13 mouse cellular contexts compared by ENCODE assay signal in genomic region chr12:99330822-99331285, GRCm38 (mm10).
DNase-seq lines count a peak whose midpoint lies in the region; ATAC-seq and TF ChIP-seq lines count a peak whose summit lies in the region.
"Had no signal": no experiment of that assay in that cellular context is flagged by ENCODE, and none has a peak within 500 bp of the region (broad histone marks: within the 10 kb centered on the region; RNA-seq: fewer than 3 reads in every experiment).

No protein-coding gene starts in this region.

- H3K27me3 ChIP-seq in forebrain, embryonic 10.5 days (ENCODE audit: poor library complexity, severe bottlenecking), result peaks cover 42% of the 10 kb centered on the region
- H3K27me3 ChIP-seq in forebrain, postnatal 0 days (ENCODE audit: insufficient read depth, low read length), result no peaks in the 10 kb centered on the region
- no peaks in the 10 kb centered on the region for H3K27me3 ChIP-seq in midbrain, embryonic 12.5 days
- no peaks in the 10 kb centered on the region for H3K27me3 ChIP-seq in midbrain, embryonic 14.5 days (ENCODE audit: control insufficient read depth, insufficient read depth, low read length)
- no peaks in the 10 kb centered on the region for H3K27me3 ChIP-seq in embryonic facial prominence, embryonic 13.5 days
- H3K27me3 ChIP-seq in stomach, embryonic 16.5 days (ENCODE audit: control insufficient read depth, insufficient read depth, low read length), result no peaks in the 10 kb centered on the region
- H3K27me3 ChIP-seq in intestine, embryonic 16.5 days (replicated peaks; ENCODE audit: control insufficient read depth, insufficient read depth, low read length), result no peaks in the 10 kb centered on the region
- H3K27me3 ChIP-seq: heart, embryonic 13.5 days; limb, embryonic 13.5 days had no signal

- WGBS in forebrain, embryonic 10.5 days, result 71% methylated on average over 12 of the region's 12 CpGs
- 71% methylated on average over 12 of the region's 12 CpGs for WGBS in forebrain, postnatal 0 days
- WGBS in midbrain, embryonic 12.5 days, result 69% methylated on average over 12 of the region's 12 CpGs
- 70% methylated on average over 12 of the region's 12 CpGs for WGBS in midbrain, embryonic 14.5 days
- 72% methylated on average over 12 of the region's 12 CpGs for WGBS in embryonic facial prominence, embryonic 13.5 days
- 74% methylated on average over 12 of the region's 12 CpGs for WGBS in stomach, embryonic 16.5 days
- WGBS in intestine, embryonic 16.5 days, result 83% methylated on average over 12 of the region's 12 CpGs

- peak overlapping the region; percentile 86 for H3K27ac ChIP-seq in forebrain, embryonic 10.5 days
- no peak overlapping the region for H3K27ac ChIP-seq in forebrain, postnatal 0 days (ENCODE audit: low read depth, low read length)
- H3K27ac ChIP-seq in midbrain, embryonic 12.5 days (replicated peaks), result peak overlapping the region; percentile 90
- no peak overlapping the region; the same call in 1 of the 2 replicates for H3K27ac ChIP-seq in midbrain, embryonic 14.5 days (replicated peaks; ENCODE audit: low read depth, low read length)
- peak overlapping the region; percentile 28 for H3K27ac ChIP-seq in embryonic facial prominence, embryonic 13.5 days
- peak overlapping the region; percentile 72 for H3K27ac ChIP-seq in stomach, embryonic 16.5 days (ENCODE audit: low read length)
- no peak overlapping the region for H3K27ac ChIP-seq in intestine, embryonic 16.5 days (ENCODE audit: low read length)

- H3K4me3 ChIP-seq in forebrain, embryonic 10.5 days, result no peak overlapping the region
- H3K4me3 ChIP-seq in forebrain, postnatal 0 days (ENCODE audit: low read depth, low read length), result no peak overlapping the region
- no peak overlapping the region for H3K4me3 ChIP-seq in midbrain, embryonic 12.5 days
- H3K4me3 ChIP-seq in midbrain, embryonic 14.5 days (replicated peaks; ENCODE audit: low read depth, low read length), result no peak overlapping the region
- H3K4me3 ChIP-seq in embryonic facial prominence, embryonic 13.5 days, result no peak overlapping the region
- no peak overlapping the region for H3K4me3 ChIP-seq in stomach, embryonic 16.5 days (replicated peaks; ENCODE audit: low read length)
- no peak overlapping the region for H3K4me3 ChIP-seq in intestine, embryonic 16.5 days (ENCODE audit: low read length)
- H3K4me3 ChIP-seq: heart, embryonic 13.5 days; limb, embryonic 13.5 days had no signal

- ATAC-seq in forebrain, postnatal 0 days, result no peak
- no peak for ATAC-seq in midbrain, embryonic 12.5 days (ENCODE audit: low FRiP score, low read depth)
- no peak for ATAC-seq in midbrain, embryonic 14.5 days (ENCODE audit: low FRiP score, low TSS enrichment)
- ATAC-seq in embryonic facial prominence, embryonic 13.5 days (ENCODE audit: insufficient number of reproducible peaks, insufficient read depth, low FRiP score, low TSS enrichment, low read depth), result no peak
- no peak for ATAC-seq in stomach, embryonic 16.5 days (ENCODE audit: insufficient read depth, low FRiP score)
- ATAC-seq in intestine, embryonic 16.5 days, result no peak
- ATAC-seq: hindbrain, embryonic 16.5 days had no signal

- no peak overlapping the region for H3K9ac ChIP-seq in forebrain, postnatal 0 days
- no peak overlapping the region for H3K9ac ChIP-seq in midbrain, embryonic 12.5 days (replicated peaks)
- no peak overlapping the region for H3K9ac ChIP-seq in midbrain, embryonic 14.5 days (replicated peaks; ENCODE audit: low read length)
- no peak overlapping the region for H3K9ac ChIP-seq in embryonic facial prominence, embryonic 13.5 days
- no peak overlapping the region for H3K9ac ChIP-seq in stomach, embryonic 16.5 days (ENCODE audit: low read length)
- H3K9ac ChIP-seq in intestine, embryonic 16.5 days (ENCODE audit: low read depth, low read length), result no peak overlapping the region
- H3K9ac ChIP-seq: heart, embryonic 13.5 days; limb, embryonic 13.5 days had no signal

- H3K36me3 ChIP-seq in forebrain, embryonic 10.5 days (replicated peaks), result peaks cover 16% of the 10 kb centered on the region
- no peaks in the 10 kb centered on the region; the same call in 1 of the 2 replicates for H3K36me3 ChIP-seq in forebrain, postnatal 0 days (ENCODE audit: insufficient read depth)
- no peaks in the 10 kb centered on the region for H3K36me3 ChIP-seq in midbrain, embryonic 12.5 days
- no peaks in the 10 kb centered on the region for H3K36me3 ChIP-seq in midbrain, embryonic 14.5 days (ENCODE audit: control insufficient read depth, insufficient read depth, low read length)
- H3K36me3 ChIP-seq in embryonic facial prominence, embryonic 13.5 days, result peaks cover 8% of the 10 kb centered on the region; the same call in 1 of the 2 replicates
- no peaks in the 10 kb centered on the region for H3K36me3 ChIP-seq in stomach, embryonic 16.5 days (ENCODE audit: control insufficient read depth, insufficient read depth, low read length)
- H3K36me3 ChIP-seq in intestine, embryonic 16.5 days (ENCODE audit: control insufficient read depth, insufficient read depth, low read length), result no peaks in the 10 kb centered on the region

- no peak overlapping the region for H3K4me2 ChIP-seq in forebrain, postnatal 0 days (ENCODE audit: low read depth)
- no peak overlapping the region for H3K4me2 ChIP-seq in midbrain, embryonic 12.5 days (replicated peaks)
- H3K4me2 ChIP-seq in midbrain, embryonic 14.5 days (ENCODE audit: low read length), result no peak overlapping the region
- 0 out of 2 replicates have a peak overlapping the region, but pooled peaks have one; percentile 0 for H3K4me2 ChIP-seq in embryonic facial prominence, embryonic 13.5 days
- no peak overlapping the region for H3K4me2 ChIP-seq in stomach, embryonic 16.5 days (ENCODE audit: low read depth, low read length)
- H3K4me2 ChIP-seq in intestine, embryonic 16.5 days (ENCODE audit: low read depth, low read length), result no peak overlapping the region
- H3K4me2 ChIP-seq: limb, embryonic 13.5 days had no signal

- H3K4me1 ChIP-seq in forebrain, embryonic 10.5 days, result peaks cover 92% of the 10 kb centered on the region
- H3K4me1 ChIP-seq in forebrain, postnatal 0 days (ENCODE audit: insufficient read depth), result peaks cover 37% of the 10 kb centered on the region
- peaks cover 84% of the 10 kb centered on the region for H3K4me1 ChIP-seq in midbrain, embryonic 12.5 days
- H3K4me1 ChIP-seq in midbrain, embryonic 14.5 days (ENCODE audit: control insufficient read depth, insufficient read depth, low read length), result peaks cover 71% of the 10 kb centered on the region
- peaks cover 75% of the 10 kb centered on the region for H3K4me1 ChIP-seq in embryonic facial prominence, embryonic 13.5 days
- peaks cover 35% of the 10 kb centered on the region for H3K4me1 ChIP-seq in stomach, embryonic 16.5 days (ENCODE audit: control insufficient read depth, insufficient read depth, low read length)
- H3K4me1 ChIP-seq in intestine, embryonic 16.5 days (ENCODE audit: control insufficient read depth, insufficient read depth, low read length), result peaks cover 19% of the 10 kb centered on the region

- no peak for DNase-seq in forebrain, embryonic 10.5 days (ENCODE audit: extremely low spot score, low spot score)
- DNase-seq in forebrain, postnatal 0 days, result no peak
- DNase-seq in midbrain, embryonic 14.5 days, result no peak
- DNase-seq in heart, adult 18-20 months, result no peak
- DNase-seq: layer of hippocampus, adult 9-11 months; lung, postnatal 4 days had no signal

- TF ChIP-seq CTCF in forebrain, postnatal 0 days (IDR thresholded peaks at IDR 0.05; ENCODE audit: low read depth), result no peak

- no peaks in the 10 kb centered on the region for H3K9me3 ChIP-seq in forebrain, embryonic 10.5 days
- H3K9me3 ChIP-seq in forebrain, postnatal 0 days (ENCODE audit: low read length), result no peaks in the 10 kb centered on the region
- no peaks in the 10 kb centered on the region for H3K9me3 ChIP-seq in midbrain, embryonic 12.5 days
- no peaks in the 10 kb centered on the region for H3K9me3 ChIP-seq in midbrain, embryonic 14.5 days (ENCODE audit: control insufficient read depth, low read length)
- no peaks in the 10 kb centered on the region for H3K9me3 ChIP-seq in embryonic facial prominence, embryonic 13.5 days
- H3K9me3 ChIP-seq in stomach, embryonic 16.5 days (replicated peaks; ENCODE audit: control insufficient read depth, low read length), result no peaks in the 10 kb centered on the region
- H3K9me3 ChIP-seq in intestine, embryonic 16.5 days (ENCODE audit: control insufficient read depth, low read length), result no peaks in the 10 kb centered on the region
- H3K9me3 ChIP-seq: heart, embryonic 13.5 days; limb, embryonic 13.5 days had no signal

Comparison
In these comparisons a context has a peak if more than half of its experiments do, and no peak if none do; other contexts are left out.
1. H3K27ac ChIP-seq: peak in forebrain, embryonic 10.5 days (single experiment), midbrain, embryonic 12.5 days (single experiment), embryonic facial prominence, embryonic 13.5 days (single experiment) and stomach, embryonic 16.5 days (single experiment); none in forebrain, postnatal 0 days (single experiment), midbrain, embryonic 14.5 days (single experiment) and intestine, embryonic 16.5 days (single experiment).